Mouse (Mus musculus) intestine, embryonic 16.5 days (tissue): ENCODE results near the gene Ccn6. TPM values are rescaled to one million over a fixed set of nuclear protein-coding genes. Genes with fewer than 3 reads are reported as not detected.

ENCODE experiments used
- ATAC-seq: fragments of 200-750 bp; cut with Nextera tagmentation; 2 replicates; pipeline ENCODE4 v1.8.0; 2017; ENCODE audit warnings: moderate TSS enrichment, moderate library complexity
- H3K27ac ChIP-seq: fragments of 300-500 bp; sonication (generic); 2 replicates; pipeline ENCODE4 v1.5.1; 2014; ENCODE audit warnings: mild to moderate bottlenecking, low read length
- H3K27me3 ChIP-seq: fragments of 300-500 bp; sonication (generic); replicated peaks from 2 replicates; pipeline ENCODE4 v1.6.1; 2014; ENCODE audit warnings: low read length, control low read depth, mixed read lengths; ENCODE audit not compliant: control insufficient read depth, insufficient read depth
- H3K36me3 ChIP-seq: fragments of 300-500 bp; sonication (generic); 2 replicates; pipeline ENCODE4 v1.6.1; 2014; ENCODE audit warnings: low read length, control low read depth; ENCODE audit not compliant: control insufficient read depth, insufficient read depth
- H3K4me1 ChIP-seq: fragments of 300-500 bp; sonication (generic); 2 replicates; pipeline ENCODE4 v1.6.1; 2014; ENCODE audit warnings: low read length, control low read depth, mixed read lengths; ENCODE audit not compliant: control insufficient read depth, insufficient read depth
- H3K4me2 ChIP-seq: fragments of 300-500 bp; sonication (generic); 2 replicates; pipeline ENCODE4 v1.6.1; 2014; ENCODE audit warnings: low read depth, low read length, control low read depth
- H3K4me3 ChIP-seq: fragments of 300-500 bp; sonication (generic); 2 replicates; pipeline ENCODE4 v1.5.1; 2014; ENCODE audit warnings: mild to moderate bottlenecking, low read length
- H3K9ac ChIP-seq: fragments of 300-500 bp; sonication (generic); 2 replicates; pipeline ENCODE4 v1.6.1; 2014; ENCODE audit warnings: low read depth, low read length
- H3K9me3 ChIP-seq: fragments of 300-500 bp; sonication (generic); 2 replicates; pipeline ENCODE4 v1.6.1; 2016; ENCODE audit warnings: low read length, control low read depth; ENCODE audit not compliant: control insufficient read depth
- WGBS: fragments of 180-500 bp; shearing (Covaris S2); extraction: QIAGEN DNeasy Blood & Tissue Kit; methylation state at CpG from one replicate; pipeline ENCODE4 v1.1.7; 2014; 5-methylcytosine and 5-hydroxymethylcytosine counted together
- polyA plus RNA-seq: library from polyadenylated mRNA; unstranded; fragments of >200 nt; fragmentation: Nextera tagmentation; extraction: Ambion mirVana; gene quantifications from 2 replicates; pipeline ENCODE4 v1.2.1, GENCODE M21; 2015

Gene Ccn6
- polyA plus RNA-seq, 1 experiment from 2014 or later, result 0.16 TPM

GRCm38 (mm10) chr10:39167611-39168010, 4.0 kb upstream of the Ccn6 start:
- H3K4me3 ChIP-seq, result no peak overlapping the region
- no peak overlapping the region for H3K27ac ChIP-seq
- 75% methylated on average over 11 of the region's 11 CpGs for WGBS
- H3K36me3 ChIP-seq, result no peaks in the 10 kb centered on the region
- no peak overlapping the region for H3K4me2 ChIP-seq
- no peak for ATAC-seq
- H3K27me3 ChIP-seq, result no peaks in the 10 kb centered on the region
- H3K9ac ChIP-seq, result no peak overlapping the region
- no peaks in the 10 kb centered on the region for H3K9me3 ChIP-seq
- peaks cover 19% of the 10 kb centered on the region for H3K4me1 ChIP-seq

DNA sequence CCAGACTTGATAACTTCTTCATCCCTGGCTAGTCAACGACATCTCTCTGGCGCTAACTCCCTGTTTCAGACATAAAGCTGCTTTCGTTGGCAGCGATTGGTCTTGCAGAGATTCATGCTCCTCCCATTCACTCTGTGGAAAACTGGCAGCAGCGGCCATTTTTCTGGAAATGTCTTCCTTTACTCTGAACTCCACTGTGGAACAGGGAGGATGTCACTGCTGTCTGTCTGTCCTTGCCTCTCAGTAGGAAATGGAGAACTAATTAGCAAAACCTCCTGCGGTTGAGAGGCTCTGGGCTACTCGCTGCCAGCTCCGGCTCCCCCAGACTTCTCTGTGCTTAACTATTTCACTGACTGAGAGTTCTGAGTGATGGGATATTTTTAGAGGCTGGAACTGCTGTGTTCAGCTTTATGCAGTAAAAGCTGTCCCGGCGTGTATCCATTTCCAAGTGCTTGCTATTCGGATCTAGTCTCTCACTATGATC, 2.1 kb upstream of the Ccn6 start:
- 22% methylated on average over 11 of the region's 11 CpGs for WGBS
- ATAC-seq, result 0 out of 2 replicates have a peak, but pooled peaks have one; percentile 18
- H3K36me3 ChIP-seq, result no peaks in the 10 kb centered on the region
- no peaks in the 10 kb centered on the region for H3K9me3 ChIP-seq
- H3K4me3 ChIP-seq, result peak overlapping the region; percentile 20
- H3K27me3 ChIP-seq, result no peaks in the 10 kb centered on the region
- peak overlapping the region; percentile 40; the same call in 1 of the 2 replicates for H3K27ac ChIP-seq
- peak overlapping the region; percentile 23; the same call in 1 of the 2 replicates for H3K9ac ChIP-seq
- H3K4me2 ChIP-seq, result no peak overlapping the region; the same call in 1 of the 2 replicates
- H3K4me1 ChIP-seq, result peaks cover 13% of the 10 kb centered on the region

- Histone ChIP-seq H3K4me3 (peak overlapping the region; percentile 4; the same call in 1 of the 2 replicates), H3K9ac (0 out of 2 replicates have a peak overlapping the region, but pooled peaks have one; percentile 20), H3K27ac (no peak overlapping the region), H3K4me1 (peaks cover 8% of the 10 kb centered on the region; the same call in 1 of the 2 replicates), H3K27me3 (no peaks in the 10 kb centered on the region), H3K4me2 (peak overlapping the region; percentile 34), H3K36me3 (no peaks in the 10 kb centered on the region), H3K9me3 (no peaks in the 10 kb centered on the region)
- no peak for ATAC-seq
- 23% methylated on average over 18 of the region's 18 CpGs for WGBS
These were observed 719 bp downstream of the Ccn6 start for GRCm38 (mm10) chr10:39162666-39163484.

DNA sequence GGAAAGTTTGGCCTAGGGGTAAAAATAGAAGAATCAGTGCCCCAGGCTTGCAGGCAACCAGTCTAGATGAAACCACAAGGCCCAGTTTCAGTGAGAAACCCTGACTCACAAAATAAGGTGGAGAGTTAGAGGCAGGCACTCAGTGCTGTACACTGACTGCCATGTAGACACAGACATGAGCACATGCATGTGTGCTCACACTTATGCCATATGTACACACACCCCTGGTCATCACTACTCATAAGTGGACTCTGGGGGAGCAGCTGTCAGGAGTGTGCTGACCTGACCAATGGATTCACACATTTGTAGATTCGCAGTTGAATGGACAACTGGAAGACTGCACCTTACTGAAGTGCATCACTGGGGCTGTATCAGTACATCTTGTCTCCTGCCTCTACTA, 2.2 kb downstream of the Ccn6 start:
- H3K4me3 ChIP-seq, result no peak overlapping the region
- no peak for ATAC-seq

GRCm38 (mm10) chr10:39158306-39158705, 5.3 kb downstream of the Ccn6 start:
- H3K27ac ChIP-seq, result no peak overlapping the region
- no peaks in the 10 kb centered on the region for H3K36me3 ChIP-seq
- H3K27me3 ChIP-seq, result no peaks in the 10 kb centered on the region
- 63% methylated on average over 12 of the region's 12 CpGs for WGBS
- 0 out of 2 replicates have a peak, but pooled peaks cover 7% of the 10 kb centered on the region for H3K4me1 ChIP-seq
- no peak overlapping the region for H3K4me3 ChIP-seq
- no peak overlapping the region for H3K9ac ChIP-seq
- no peak overlapping the region for H3K4me2 ChIP-seq
- H3K9me3 ChIP-seq, result no peaks in the 10 kb centered on the region
- ATAC-seq, result no peak

More for the DNA sequence above, 2.2 kb downstream of the Ccn6 start:
- 100% methylated on average over 1 of the region's 1 CpGs for WGBS
- no peak overlapping the region for H3K27ac ChIP-seq
- H3K27me3 ChIP-seq, result no peaks in the 10 kb centered on the region
- no peak overlapping the region for H3K9ac ChIP-seq
- H3K4me2 ChIP-seq, result no peak overlapping the region
- H3K4me1 ChIP-seq, result peaks cover 8% of the 10 kb centered on the region; the same call in 1 of the 2 replicates
- H3K36me3 ChIP-seq, result no peaks in the 10 kb centered on the region
- H3K9me3 ChIP-seq, result no peaks in the 10 kb centered on the region

DNA sequence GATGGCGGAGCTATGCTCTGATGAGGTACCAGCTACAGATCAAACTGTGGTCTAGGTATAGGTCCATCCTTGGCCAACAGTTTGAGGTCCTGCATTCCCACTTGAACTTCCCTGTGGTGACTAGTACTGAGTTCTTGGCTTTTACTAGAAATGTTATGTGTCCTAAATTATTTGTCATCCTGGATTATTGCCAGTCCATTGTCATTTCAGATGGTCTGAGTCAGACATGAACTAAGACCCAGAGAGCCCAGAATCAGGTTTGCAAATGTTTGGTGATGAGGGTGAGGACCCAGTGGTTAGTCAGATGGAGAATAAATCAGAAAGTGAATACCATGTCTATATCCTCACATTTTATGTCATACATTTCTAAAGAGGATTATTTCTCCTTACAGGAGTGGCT, 6.3 kb downstream of the Ccn6 start:
- WGBS, result 94% methylated on average over 1 of the region's 1 CpGs
- H3K27me3 ChIP-seq, result no peaks in the 10 kb centered on the region
- H3K4me3 ChIP-seq, result no peak overlapping the region
- no peaks in the 10 kb centered on the region for H3K4me1 ChIP-seq
- H3K36me3 ChIP-seq, result no peaks in the 10 kb centered on the region
- H3K4me2 ChIP-seq, result no peak overlapping the region
- no peaks in the 10 kb centered on the region for H3K9me3 ChIP-seq
- ATAC-seq, result no peak
- H3K9ac ChIP-seq, result no peak overlapping the region
- no peak overlapping the region for H3K27ac ChIP-seq

DNA sequence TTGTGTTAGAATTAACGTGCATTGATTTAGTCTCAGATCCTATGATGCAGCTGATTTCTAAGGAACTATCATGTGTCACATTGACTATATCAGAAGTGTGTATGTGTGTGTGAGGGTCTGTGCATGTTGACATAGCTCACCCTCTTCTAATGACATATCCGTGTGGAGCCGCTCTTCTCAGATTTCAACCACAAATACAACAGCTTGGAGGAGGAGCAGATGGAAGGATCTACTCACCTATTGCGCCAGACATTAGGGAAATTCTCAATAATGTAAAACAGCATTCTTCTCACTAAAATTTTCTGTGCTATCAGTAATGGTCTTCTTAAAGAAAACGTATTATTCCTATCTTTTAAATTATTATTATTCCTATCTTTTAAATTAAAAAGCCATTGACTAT, 6.9 kb downstream of the Ccn6 start:
- Histone ChIP-seq H3K4me3 (no peak overlapping the region), H3K27ac (no peak overlapping the region), H3K9ac (no peak overlapping the region), H3K27me3 (no peaks in the 10 kb centered on the region), H3K4me2 (no peak overlapping the region), H3K36me3 (no peaks in the 10 kb centered on the region), H3K9me3 (no peaks in the 10 kb centered on the region), H3K4me1 (no peaks in the 10 kb centered on the region)
- 82% methylated on average over 5 of the region's 5 CpGs for WGBS
- ATAC-seq, result no peak

- Histone ChIP-seq H3K9ac (no peak overlapping the region), H3K4me3 (no peak overlapping the region), H3K9me3 (no peaks in the 10 kb centered on the region), H3K27me3 (no peaks in the 10 kb centered on the region), H3K27ac (no peak overlapping the region), H3K4me2 (no peak overlapping the region), H3K36me3 (peaks cover 11% of the 10 kb centered on the region; the same call in 1 of the 2 replicates), H3K4me1 (no peaks in the 10 kb centered on the region)
- 85% methylated on average over 12 of the region's 12 CpGs for WGBS
- ATAC-seq, result no peak
These were observed 21.4 kb downstream of the Ccn6 start for GRCm38 (mm10) chr10:39142216-39142615.

DNA sequence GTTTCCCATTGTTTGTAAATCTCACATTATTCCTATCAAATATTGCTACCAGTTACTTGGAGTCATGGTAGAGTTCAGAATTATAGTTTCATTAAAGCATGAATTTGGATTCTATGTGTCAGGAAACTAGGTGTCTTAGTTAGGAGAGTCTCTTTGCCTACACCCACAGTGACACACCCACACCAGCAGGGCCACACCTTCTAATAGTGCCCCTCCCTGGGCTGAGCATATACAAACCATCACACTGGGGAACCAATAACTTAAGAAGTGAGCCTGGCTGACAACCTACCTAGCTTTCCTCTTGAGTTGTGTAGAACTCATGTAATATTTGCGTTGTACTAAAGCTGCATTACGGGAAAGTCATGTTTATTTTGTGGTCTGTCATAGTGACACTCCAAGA, 22.2 kb downstream of the Ccn6 start:
- Histone ChIP-seq H3K27me3 (no peaks in the 10 kb centered on the region), H3K9me3 (no peaks in the 10 kb centered on the region), H3K9ac (no peak overlapping the region), H3K4me2 (no peak overlapping the region), H3K4me1 (no peaks in the 10 kb centered on the region), H3K36me3 (peaks cover 11% of the 10 kb centered on the region; the same call in 1 of the 2 replicates), H3K4me3 (no peak overlapping the region), H3K27ac (no peak overlapping the region)
- WGBS, result 88% methylated on average over 2 of the region's 2 CpGs
- no peak for ATAC-seq
